Mouse (Mus musculus) forebrain, embryonic 15.5 days (tissue): ENCODE results near the gene Golim4. TPM values are rescaled to one million over a fixed set of nuclear protein-coding genes. Genes with fewer than 3 reads are reported as not detected.

ENCODE experiments used
- ATAC-seq: fragments of 200-750 bp; cut with Nextera tagmentation; replicated peaks from 2 replicates; pipeline ENCODE4 v1.8.0; 2017; ENCODE audit warnings: mild to moderate bottlenecking, moderate TSS enrichment, moderate library complexity
- H3K27ac ChIP-seq: fragments of 300-500 bp; sonication (generic); replicated peaks from 2 replicates; pipeline ENCODE4 v1.5.1; 2015; ENCODE audit warnings: mild to moderate bottlenecking, inconsistent platforms
- H3K27me3 ChIP-seq: fragments of 300-500 bp; sonication (generic); 2 replicates; pipeline ENCODE4 v1.6.1; 2015; ENCODE audit warnings: inconsistent platforms
- H3K36me3 ChIP-seq: fragments of 300-500 bp; sonication (generic); 2 replicates; pipeline ENCODE4 v1.6.1; 2015; ENCODE audit warnings: mild to moderate bottlenecking, inconsistent platforms
- H3K4me1 ChIP-seq: fragments of 300-500 bp; sonication (generic); 2 replicates; pipeline ENCODE4 v1.6.1; 2015; ENCODE audit warnings: inconsistent platforms
- H3K4me2 ChIP-seq: fragments of 300-500 bp; sonication (generic); replicated peaks from 2 replicates; pipeline ENCODE4 v1.6.1; 2015; ENCODE audit warnings: mild to moderate bottlenecking, inconsistent platforms
- H3K4me3 ChIP-seq: fragments of 300-500 bp; sonication (generic); 2 replicates; pipeline ENCODE4 v1.5.1; 2015; ENCODE audit warnings: mild to moderate bottlenecking, inconsistent platforms
- H3K9ac ChIP-seq: fragments of 300-500 bp; sonication (generic); replicated peaks from 2 replicates; pipeline ENCODE4 v1.6.1; 2015; ENCODE audit warnings: mild to moderate bottlenecking, inconsistent platforms
- H3K9me3 ChIP-seq: fragments of 300-500 bp; sonication (generic); 2 replicates; pipeline ENCODE4 v1.6.1; 2016; ENCODE audit warnings: inconsistent platforms
- WGBS: fragments of 180-500 bp; shearing (Covaris S2); methylation state at CpG from one replicate; pipeline ENCODE4 v1.1.7; 2015; ENCODE audit warnings: mixed read lengths; 5-methylcytosine and 5-hydroxymethylcytosine counted together
- polyA plus RNA-seq: library from polyadenylated mRNA; unstranded; fragments of >200 nt; fragmentation: Nextera tagmentation; extraction: Ambion mirVana; gene quantifications from 2 replicates; pipeline ENCODE4 v1.2.1, GENCODE M21; 2015

Gene Golim4
- polyA plus RNA-seq, 1 experiment from 2014 or later = 31.5 TPM

- no peaks in the 10 kb centered on the region for H3K36me3 ChIP-seq
- ATAC-seq = no peak
- WGBS = 91% methylated on average over 5 of the region's 5 CpGs
These were observed 121.3 kb downstream of the Golim4 start for GRCm38 (mm10) chr3:75835286-75835967.

GRCm38 (mm10) chr3:75834827-75835226, 121.9 kb downstream of the Golim4 start:
- Histone ChIP-seq H3K27me3 (no peaks in the 10 kb centered on the region), H3K27ac (no peak overlapping the region), H3K4me3 (no peak overlapping the region), H3K9me3 (no peaks in the 10 kb centered on the region), H3K4me1 (no peaks in the 10 kb centered on the region), H3K36me3 (no peaks in the 10 kb centered on the region), H3K4me2 (no peak overlapping the region), H3K9ac (no peak overlapping the region)
- no peak for ATAC-seq
- 90% methylated on average over 2 of the region's 2 CpGs for WGBS

More at GRCm38 (mm10) chr3:75835286-75835967, 121.3 kb downstream of the Golim4 start:
- Histone ChIP-seq H3K27ac (no peak overlapping the region), H3K4me3 (no peak overlapping the region), H3K9ac (no peak overlapping the region), H3K9me3 (no peaks in the 10 kb centered on the region), H3K4me1 (no peaks in the 10 kb centered on the region), H3K27me3 (no peaks in the 10 kb centered on the region), H3K4me2 (no peak overlapping the region)

Other genes with a start within 250 kb of the Golim4 start
- gene Gm29133, start 208.8 kb downstream of the Golim4 start, polyA plus RNA-seq = not detected in 2 replicates
- gene Fstl5, start 117.3 kb upstream of the Golim4 start, polyA plus RNA-seq = 32.7 and 34.6 TPM in 2 replicates